Mouse (Mus musculus): Measurements from ENCODE around the gene Tctn3. TPM values are rescaled to one million over a fixed set of nuclear protein-coding genes. Genes with fewer than 3 reads are reported as not detected.

Tctn3 gene
- polyA plus RNA-seq (2016; fragmentation: Nextera tagmentation; extraction: Ambion mirVana): 3.6 and 3.9 TPM in 2 replicates

GRCm38 (mm10) chr19:40611830-40612506, at the start of gene Tctn3, which contains the start of gene Entpd1:
TSS of gene Tctn3 (minus strand) at chr19:40612233.
TSS of gene Entpd1 (plus strand) at chr19:40612366.
- Histone ChIP-seq H3K27ac (no peak within 1 kb of the TSS), H3K4me2 (peak within 1 kb of the TSS; percentile 87), H3K4me1 (peaks cover 19% of the 10 kb centered on the region), H3K27me3 (replicated peaks) (peaks cover 15% of the 10 kb centered on the region; the same call in 1 of the 2 replicates), H3K36me3 (peaks cover 25% of the 10 kb centered on the region), H3K9me3 (replicated peaks) (no peaks in the 10 kb centered on the region), H3K4me3 (peak within 1 kb of the TSS; percentile 73), H3K9ac (peak within 1 kb of the TSS; percentile 71)
- peak; percentile 100 for ATAC-seq
- WGBS (ENCODE audit: insufficient replicate concordance): 1% methylated on average over 45 of the region's 45 CpGs

GRCm38 (mm10) chr19:40661108-40661507, 49.1 kb upstream of the Tctn3 start:
- Histone ChIP-seq H3K4me2 (peak overlapping the region; percentile 58; the same call in 1 of the 2 replicates), H3K27me3 (replicated peaks) (peaks cover 10% of the 10 kb centered on the region; the same call in 1 of the 2 replicates), H3K27ac (no peak overlapping the region), H3K36me3 (no peaks in the 10 kb centered on the region), H3K9ac (no peak overlapping the region), H3K4me3 (no peak overlapping the region), H3K4me1 (peaks cover 12% of the 10 kb centered on the region), H3K9me3 (replicated peaks) (no peaks in the 10 kb centered on the region)
- WGBS (ENCODE audit: insufficient replicate concordance): 63% methylated on average over 2 of the region's 2 CpGs
- ATAC-seq: no peak

GRCm38 (mm10) chr19:40660510-40660909, 48.5 kb upstream of the Tctn3 start:
- Histone ChIP-seq H3K4me3 (peak overlapping the region; percentile 25), H3K9me3 (replicated peaks) (no peaks in the 10 kb centered on the region), H3K27ac (no peak overlapping the region), H3K36me3 (no peaks in the 10 kb centered on the region), H3K4me1 (peaks cover 12% of the 10 kb centered on the region), H3K9ac (no peak overlapping the region; the same call in 1 of the 2 replicates), H3K27me3 (replicated peaks) (peaks cover 10% of the 10 kb centered on the region; the same call in 1 of the 2 replicates), H3K4me2 (peak overlapping the region; percentile 58)
- no peak for ATAC-seq
- WGBS (ENCODE audit: insufficient replicate concordance): 25% methylated on average over 9 of the region's 9 CpGs

GRCm38 (mm10) chr19:40659651-40660478, 47.8 kb upstream of the Tctn3 start:
- WGBS (ENCODE audit: insufficient replicate concordance): 1% methylated on average over 16 of the region's 16 CpGs
- no peak for ATAC-seq
- no peaks in the 10 kb centered on the region for H3K36me3 ChIP-seq
- no peaks in the 10 kb centered on the region for H3K9me3 ChIP-seq (replicated peaks)
- peaks cover 10% of the 10 kb centered on the region; the same call in 1 of the 2 replicates for H3K27me3 ChIP-seq (replicated peaks)
- peak overlapping the region; percentile 25; the same call in 1 of the 2 replicates for H3K9ac ChIP-seq
- H3K4me2 ChIP-seq: peak overlapping the region; percentile 58
- H3K4me3 ChIP-seq: peak overlapping the region; percentile 25
- no peak overlapping the region for H3K27ac ChIP-seq
- H3K4me1 ChIP-seq: peaks cover 12% of the 10 kb centered on the region

GRCm38 (mm10) chr19:40658935-40659334, 46.9 kb upstream of the Tctn3 start:
- Histone ChIP-seq H3K36me3 (no peaks in the 10 kb centered on the region), H3K27me3 (replicated peaks) (peaks cover 10% of the 10 kb centered on the region; the same call in 1 of the 2 replicates), H3K4me3 (no peak overlapping the region), H3K4me1 (peaks cover 12% of the 10 kb centered on the region), H3K9me3 (replicated peaks) (no peaks in the 10 kb centered on the region), H3K4me2 (peak overlapping the region; percentile 58), H3K27ac (no peak overlapping the region), H3K9ac (no peak overlapping the region)
- 42% methylated on average over 5 of the region's 5 CpGs for WGBS (ENCODE audit: insufficient replicate concordance)
- no peak for ATAC-seq

GRCm38 (mm10) chr19:40658281-40658680, 46.2 kb upstream of the Tctn3 start:
- WGBS (ENCODE audit: insufficient replicate concordance): 45% methylated on average over 6 of the region's 6 CpGs
- H3K9ac ChIP-seq: no peak overlapping the region
- no peaks in the 10 kb centered on the region for H3K36me3 ChIP-seq
- H3K4me2 ChIP-seq: no peak overlapping the region
- H3K27me3 ChIP-seq (replicated peaks): peaks cover 10% of the 10 kb centered on the region; the same call in 1 of the 2 replicates
- H3K27ac ChIP-seq: no peak overlapping the region
- H3K4me1 ChIP-seq: peaks cover 12% of the 10 kb centered on the region
- no peak overlapping the region for H3K4me3 ChIP-seq
- no peaks in the 10 kb centered on the region for H3K9me3 ChIP-seq (replicated peaks)
- ATAC-seq: no peak

GRCm38 (mm10) chr19:40656207-40656606, 44.2 kb upstream of the Tctn3 start:
- no peaks in the 10 kb centered on the region for H3K9me3 ChIP-seq (replicated peaks)
- H3K9ac ChIP-seq: no peak overlapping the region
- H3K4me3 ChIP-seq: no peak overlapping the region
- H3K36me3 ChIP-seq: no peaks in the 10 kb centered on the region
- H3K4me1 ChIP-seq: peaks cover 12% of the 10 kb centered on the region
- 68% methylated on average over 5 of the region's 5 CpGs for WGBS (ENCODE audit: insufficient replicate concordance)
- no peak overlapping the region for H3K4me2 ChIP-seq
- no peak for ATAC-seq
- no peak overlapping the region for H3K27ac ChIP-seq
- H3K27me3 ChIP-seq (replicated peaks): peaks cover 9% of the 10 kb centered on the region; the same call in 1 of the 2 replicates

- no peak overlapping the region for H3K4me2 ChIP-seq
- H3K27ac ChIP-seq: no peak overlapping the region
- no peaks in the 10 kb centered on the region for H3K9me3 ChIP-seq (replicated peaks)
- 17% methylated on average over 5 of the region's 5 CpGs for WGBS (ENCODE audit: insufficient replicate concordance)
- no peaks in the 10 kb centered on the region for H3K27me3 ChIP-seq (replicated peaks)
- H3K9ac ChIP-seq: no peak overlapping the region
- ATAC-seq: no peak
- no peaks in the 10 kb centered on the region for H3K36me3 ChIP-seq
- peaks cover 35% of the 10 kb centered on the region for H3K4me1 ChIP-seq
- no peak overlapping the region for H3K4me3 ChIP-seq
These were observed 38.1 kb upstream of the Tctn3 start for GRCm38 (mm10) chr19:40650090-40650489.

- H3K9me3 ChIP-seq (replicated peaks): no peaks in the 10 kb centered on the region
- H3K27me3 ChIP-seq (replicated peaks): no peaks in the 10 kb centered on the region
- WGBS (ENCODE audit: insufficient replicate concordance): 36% methylated on average over 9 of the region's 9 CpGs
- H3K9ac ChIP-seq: no peak overlapping the region
- peaks cover 35% of the 10 kb centered on the region for H3K4me1 ChIP-seq
- H3K4me3 ChIP-seq: no peak overlapping the region
- no peak for ATAC-seq
- H3K36me3 ChIP-seq: no peaks in the 10 kb centered on the region
- H3K27ac ChIP-seq: peak overlapping the region; percentile 10; the same call in 1 of the 2 replicates
- no peak overlapping the region for H3K4me2 ChIP-seq
These were observed 35.5 kb upstream of the Tctn3 start for GRCm38 (mm10) chr19:40647319-40648158.

- Histone ChIP-seq H3K27ac (no peak overlapping the region), H3K4me3 (no peak overlapping the region), H3K27me3 (replicated peaks) (no peaks in the 10 kb centered on the region), H3K4me2 (no peak overlapping the region), H3K36me3 (no peaks in the 10 kb centered on the region), H3K9me3 (replicated peaks) (no peaks in the 10 kb centered on the region), H3K4me1 (peaks cover 35% of the 10 kb centered on the region), H3K9ac (no peak overlapping the region)
- no peak for ATAC-seq
- WGBS (ENCODE audit: insufficient replicate concordance): 52% methylated on average over 6 of the region's 6 CpGs
These were observed 34.3 kb upstream of the Tctn3 start for GRCm38 (mm10) chr19:40646379-40646778.

GRCm38 (mm10) chr19:40643846-40644245, 31.8 kb upstream of the Tctn3 start:
- H3K4me1 ChIP-seq: peaks cover 24% of the 10 kb centered on the region
- 75% methylated on average over 1 of the region's 1 CpGs for WGBS (ENCODE audit: insufficient replicate concordance)
- no peaks in the 10 kb centered on the region for H3K9me3 ChIP-seq (replicated peaks)
- H3K27me3 ChIP-seq (replicated peaks): no peaks in the 10 kb centered on the region
- no peak overlapping the region for H3K9ac ChIP-seq
- H3K4me2 ChIP-seq: no peak overlapping the region
- H3K27ac ChIP-seq: no peak overlapping the region
- H3K36me3 ChIP-seq: no peaks in the 10 kb centered on the region
- no peak for ATAC-seq
- no peak overlapping the region for H3K4me3 ChIP-seq
